Comparison of ENCODE assay signal across 8 mouse cellular contexts in genomic region chr10:80475290-80475959, GRCm38 (mm10). TPM values are rescaled to one million over a fixed set of nuclear protein-coding genes. Genes with fewer than 3 reads are reported as not detected.
DNase-seq lines count a peak whose midpoint lies in the region; ATAC-seq and TF ChIP-seq lines count a peak whose summit lies in the region.

No protein-coding gene starts in this region.

- no peak for TF ChIP-seq EP300 in lung, postnatal 0 days (IDR thresholded peaks at IDR 0.05)

- TF ChIP-seq CTCF in lung, postnatal 0 days (IDR thresholded peaks at IDR 0.05) = no peak

- peak overlapping the region; percentile 36 for H3K4me3 ChIP-seq in hindbrain, embryonic 11.5 days (ENCODE audit: low read depth, low read length)
- peak overlapping the region; percentile 37 for H3K4me3 ChIP-seq in lung, postnatal 0 days (ENCODE audit: low read depth, low read length)

- peak; percentile 93 for DNase-seq in Muller cell, postnatal 12 days (ENCODE audit: inconsistent ontology term)
- DNase-seq in cerebellum, adult 9-11 months = peak; percentile 90
- DNase-seq in frontal cortex, adult 2 months (ENCODE audit: extremely low spot score in 1 of 2, low spot score in 1 of 2) = peak; percentile 39 to 88
- DNase-seq in hindbrain, embryonic 11.5 days (ENCODE audit: low spot score) = peak; percentile 96
- DNase-seq in layer of hippocampus, postnatal 10 days (ENCODE audit: low spot score in 2 of 2) = peak; percentile 84 to 94
- DNase-seq in lung, postnatal 0 days (ENCODE audit: low spot score) = peak; percentile 88
- DNase-seq in ovary, postnatal 14 days (ENCODE audit: low spot score) = peak; percentile 87
- peak; percentile 72 to 86 for DNase-seq in thymus, postnatal 10 days (ENCODE audit: low spot score in 2 of 2)

- peak overlapping the region; percentile 75 for H3K27ac ChIP-seq in hindbrain, embryonic 11.5 days (ENCODE audit: low read depth, low read length)
- no peak overlapping the region for H3K27ac ChIP-seq in lung, postnatal 0 days (ENCODE audit: low read length)

- under 1% methylated on average over 56 of the region's 58 CpGs for WGBS in hindbrain, embryonic 11.5 days
- WGBS in lung, postnatal 0 days = 1% methylated on average over 51 of the region's 58 CpGs

- H3K36me3 ChIP-seq in hindbrain, embryonic 11.5 days (ENCODE audit: control insufficient read depth, insufficient read depth, low read length) = no peaks in the 10 kb centered on the region
- no peaks in the 10 kb centered on the region for H3K36me3 ChIP-seq in lung, postnatal 0 days (ENCODE audit: insufficient read depth, low read length)

- H3K9me3 ChIP-seq in hindbrain, embryonic 11.5 days (ENCODE audit: control insufficient read depth, low read length) = no peaks in the 10 kb centered on the region
- H3K9me3 ChIP-seq in lung, postnatal 0 days (ENCODE audit: low read length) = no peaks in the 10 kb centered on the region

- H3K4me1 ChIP-seq in hindbrain, embryonic 11.5 days (replicated peaks; ENCODE audit: control insufficient read depth, insufficient read depth, low read length) = no peaks in the 10 kb centered on the region
- no peaks in the 10 kb centered on the region; the same call in 1 of the 2 replicates for H3K4me1 ChIP-seq in lung, postnatal 0 days (ENCODE audit: insufficient read depth, low read depth, low read length)

- peak overlapping the region; percentile 42 for H3K9ac ChIP-seq in hindbrain, embryonic 11.5 days (ENCODE audit: low read depth, low read length)
- H3K9ac ChIP-seq in lung, postnatal 0 days (replicated peaks; ENCODE audit: low read depth) = peak overlapping the region; percentile 23

- H3K4me2 ChIP-seq in hindbrain, embryonic 11.5 days (replicated peaks; ENCODE audit: low read depth, low read length) = peak overlapping the region; percentile 39
- H3K4me2 ChIP-seq in lung, postnatal 0 days (replicated peaks; ENCODE audit: low read depth, low read length) = peak overlapping the region; percentile 63

- H3K27me3 ChIP-seq in hindbrain, embryonic 11.5 days (ENCODE audit: control insufficient read depth, insufficient read depth, low read length) = peaks cover 13% of the 10 kb centered on the region; the same call in 1 of the 2 replicates
- 0 out of 2 replicates have a peak, but pooled peaks cover 5% of the 10 kb centered on the region for H3K27me3 ChIP-seq in lung, postnatal 0 days (replicated peaks; ENCODE audit: insufficient read depth, low read length)

- ATAC-seq in hindbrain, embryonic 11.5 days (ENCODE audit: low FRiP score) = peak; percentile 90
- ATAC-seq in lung, postnatal 0 days = peak; percentile 97

RNA-seq across cellular contexts. Expression of gene Onecut3, which starts 19.2 kb away (rescaled TPM):
- polyA plus RNA-seq in frontal cortex, adult 2 months (2012; rRNA removed) = 0.02 and 0.04 TPM in 2 replicates
- 2.1 and 3.5 TPM in 2 replicates for polyA plus RNA-seq in hindbrain, embryonic 11.5 days (2014; fragmentation: Nextera tagmentation; extraction: Ambion mirVana)
- total RNA-seq in layer of hippocampus, postnatal 10 days (2021) = under 1 TPM; 0.07 TPM
- polyA plus RNA-seq in lung, postnatal 0 days (2015; fragmentation: Nextera tagmentation; extraction: Ambion mirVana) = not detected in 2 replicates

RNA-seq across cellular contexts. Expression of gene Tcf3, which starts 42.0 kb away (rescaled TPM):
- 33.5 and 34.2 TPM in 2 replicates for polyA plus RNA-seq in frontal cortex, adult 2 months (2012; rRNA removed)
- 110 and 130 TPM in 2 replicates for polyA plus RNA-seq in hindbrain, embryonic 11.5 days (2014; fragmentation: Nextera tagmentation; extraction: Ambion mirVana)
- 10 to 100 TPM; 36.1 to 42.9 TPM for total RNA-seq in layer of hippocampus, postnatal 10 days (2021)
- 34.7 and 36.2 TPM in 2 replicates for polyA plus RNA-seq in lung, postnatal 0 days (2015; fragmentation: Nextera tagmentation; extraction: Ambion mirVana)
